Mouse (Mus musculus): ENCODE measurements around the gene Prickle3. TPM values are rescaled to one million over a fixed set of nuclear protein-coding genes. Genes with fewer than 3 reads are reported as not detected.

Prickle3 gene
- polyA plus RNA-seq, 1 experiment: 22.4 TPM

GRCm38 (mm10) chrX:7674284-7675000, 17.4 kb downstream of the Prickle3 start:
- peak overlapping the region; percentile 87 for H3K27ac ChIP-seq (ENCODE audit: control insufficient read depth, insufficient read depth, low read depth, low read length, poor library complexity)
- 19% methylated on average over 28 of the region's 28 CpGs for WGBS

GRCm38 (mm10) chrX:7675001-7675380, 17.9 kb downstream of the Prickle3 start:
- Histone ChIP-seq H3K4me1 (ENCODE audit: control insufficient read depth, insufficient read depth, low read length) (peaks cover 3% of the 10 kb centered on the region), H3K4me3 (replicated peaks; ENCODE audit: control insufficient read depth, low read depth, low read length) (peak overlapping the region; percentile 68), H3K27ac (ENCODE audit: control insufficient read depth, insufficient read depth, low read depth, low read length, poor library complexity) (peak overlapping the region; percentile 87)
- TF ChIP-seq POLR2A (IDR thresholded peaks at IDR 0.05; ENCODE audit: borderline replicate concordance, control insufficient read depth, low read depth, low read length) (no peak), CTCF (IDR thresholded peaks at IDR 0.05; ENCODE audit: control insufficient read depth, insufficient read depth, low read length) (no peak)
- 11% methylated on average over 10 of the region's 10 CpGs for WGBS

More at GRCm38 (mm10) chrX:7674284-7675000, 17.4 kb downstream of the Prickle3 start:
- peak overlapping the region; percentile 68 for H3K4me3 ChIP-seq (replicated peaks; ENCODE audit: control insufficient read depth, low read depth, low read length)
- H3K4me1 ChIP-seq (ENCODE audit: control insufficient read depth, insufficient read depth, low read length): peaks cover 3% of the 10 kb centered on the region
- no peak for TF ChIP-seq POLR2A (IDR thresholded peaks at IDR 0.05; ENCODE audit: borderline replicate concordance, control insufficient read depth, low read depth, low read length)
- TF ChIP-seq CTCF (IDR thresholded peaks at IDR 0.05; ENCODE audit: control insufficient read depth, insufficient read depth, low read length): no peak

DNA sequence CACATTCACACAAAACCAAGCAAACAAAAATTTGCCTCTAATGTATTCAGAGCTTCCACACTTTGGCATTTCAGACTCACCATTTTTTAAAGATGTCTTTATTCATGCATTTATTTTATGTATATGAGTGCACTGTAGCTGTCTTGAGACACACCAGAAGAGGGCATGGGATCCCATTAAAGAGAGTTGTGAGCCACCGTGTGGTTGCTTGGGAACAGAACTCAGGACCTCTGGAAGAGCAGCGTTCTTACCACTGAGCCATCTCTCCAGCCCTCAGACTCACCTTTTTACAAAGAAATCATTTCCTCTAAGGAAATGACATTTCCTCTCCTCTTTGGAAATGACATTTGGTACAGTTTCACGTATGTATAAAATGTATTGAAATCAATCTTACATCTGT, 21.9 kb downstream of the Prickle3 start:
- Histone ChIP-seq H3K4me3 (replicated peaks; ENCODE audit: control insufficient read depth, low read depth, low read length) (no peak overlapping the region), H3K27ac (ENCODE audit: control insufficient read depth, insufficient read depth, low read depth, low read length, poor library complexity) (no peak overlapping the region), H3K4me1 (ENCODE audit: control insufficient read depth, insufficient read depth, low read length) (no peaks in the 10 kb centered on the region; the same call in 1 of the 2 replicates)
- WGBS: 18% methylated on average over 3 of the region's 3 CpGs
- TF ChIP-seq POLR2A (IDR thresholded peaks at IDR 0.05; ENCODE audit: borderline replicate concordance, control insufficient read depth, low read depth, low read length) (no peak), CTCF (IDR thresholded peaks at IDR 0.05; ENCODE audit: control insufficient read depth, insufficient read depth, low read length) (no peak)

DNA sequence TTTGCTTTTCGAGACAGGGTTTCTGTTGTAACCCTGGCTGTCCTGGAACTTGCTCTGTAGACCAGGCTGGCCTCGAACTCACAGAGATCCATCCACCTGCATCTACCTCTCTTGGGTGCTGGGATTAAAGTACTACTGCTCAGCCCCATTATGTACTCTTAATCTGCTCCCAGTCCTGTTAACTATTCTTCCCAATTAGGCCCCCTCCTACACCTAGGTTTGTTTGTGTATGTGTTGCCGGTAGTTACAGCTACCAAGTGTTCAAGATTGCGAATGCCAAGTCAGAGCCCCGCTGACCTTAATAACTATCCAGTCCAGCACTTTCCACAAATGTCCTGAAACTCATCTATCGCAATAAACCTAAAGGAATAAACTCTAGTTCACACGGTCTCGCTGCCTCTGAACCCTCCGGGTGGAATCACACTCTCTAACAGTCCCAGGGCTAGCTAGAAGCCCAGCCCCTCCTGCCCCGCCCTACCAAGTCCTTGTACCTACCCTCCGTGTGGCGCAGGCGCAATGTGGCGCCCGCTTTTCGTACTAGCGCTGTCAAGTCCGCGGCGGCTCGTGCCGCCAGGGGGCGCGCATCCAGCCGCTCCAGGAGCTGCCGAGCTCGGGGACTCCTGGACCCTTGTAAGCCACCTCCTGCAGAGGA, 22.5 kb downstream of the Prickle3 start:
- no peaks in the 10 kb centered on the region; the same call in 1 of the 2 replicates for H3K4me1 ChIP-seq (ENCODE audit: control insufficient read depth, insufficient read depth, low read length)
- peak overlapping the region; percentile 37 for H3K4me3 ChIP-seq (replicated peaks; ENCODE audit: control insufficient read depth, low read depth, low read length)
- TF ChIP-seq CTCF (IDR thresholded peaks at IDR 0.05; ENCODE audit: control insufficient read depth, insufficient read depth, low read length) (peak; percentile 67), POLR2A (IDR thresholded peaks at IDR 0.05; ENCODE audit: borderline replicate concordance, control insufficient read depth, low read depth, low read length) (no peak)
- H3K27ac ChIP-seq (ENCODE audit: control insufficient read depth, insufficient read depth, low read depth, low read length, poor library complexity): no peak overlapping the region; the same call in 1 of the 2 replicates
- 14% methylated on average over 27 of the region's 27 CpGs for WGBS

DNA sequence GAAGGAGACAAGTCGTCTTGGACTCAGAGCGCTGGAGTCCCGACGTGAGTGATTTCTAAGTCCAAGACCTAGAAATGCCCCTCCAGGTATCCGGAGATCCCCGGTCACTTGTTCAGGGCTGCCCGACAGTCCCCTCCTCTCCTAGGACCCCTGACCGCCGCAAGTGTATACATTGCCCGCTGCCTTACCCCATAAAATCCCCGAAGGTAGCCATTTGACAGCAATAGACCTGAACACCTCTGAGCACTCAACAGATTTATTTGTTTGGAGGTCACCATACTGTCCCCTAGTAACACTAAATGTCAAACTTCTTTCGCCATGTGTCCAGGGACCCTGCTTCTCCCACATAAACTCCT, 23.0 kb downstream of the Prickle3 start:
- TF ChIP-seq POLR2A (IDR thresholded peaks at IDR 0.05; ENCODE audit: borderline replicate concordance, control insufficient read depth, low read depth, low read length) (no peak), CTCF (IDR thresholded peaks at IDR 0.05; ENCODE audit: control insufficient read depth, insufficient read depth, low read length) (no peak)
- H3K4me1 ChIP-seq (ENCODE audit: control insufficient read depth, insufficient read depth, low read length): no peaks in the 10 kb centered on the region; the same call in 1 of the 2 replicates
- no peak overlapping the region for H3K27ac ChIP-seq (ENCODE audit: control insufficient read depth, insufficient read depth, low read depth, low read length, poor library complexity)
- 22% methylated on average over 11 of the region's 12 CpGs for whole genome bisulfite sequencing
- H3K4me3 ChIP-seq (replicated peaks; ENCODE audit: control insufficient read depth, low read depth, low read length): no peak overlapping the region

GRCm38 (mm10) chrX:7680864-7681263, 23.8 kb downstream of the Prickle3 start, which contains the start of gene Magix:
Magix (minus strand) TSS chrX:7681251.
- TF ChIP-seq CTCF (IDR thresholded peaks at IDR 0.05; ENCODE audit: control insufficient read depth, insufficient read depth, low read length) (no peak), POLR2A (IDR thresholded peaks at IDR 0.05; ENCODE audit: borderline replicate concordance, control insufficient read depth, low read depth, low read length) (no peak)
- no peaks in the 10 kb centered on the region; the same call in 1 of the 2 replicates for H3K4me1 ChIP-seq (ENCODE audit: control insufficient read depth, insufficient read depth, low read length)
- WGBS: 84% methylated on average over 14 of the region's 14 CpGs
- H3K4me3 ChIP-seq (replicated peaks; ENCODE audit: control insufficient read depth, low read depth, low read length): no peak within 1 kb of the TSS
- no peak within 1 kb of the TSS for H3K27ac ChIP-seq (ENCODE audit: control insufficient read depth, insufficient read depth, low read depth, low read length, poor library complexity)

GRCm38 (mm10) chrX:7688321-7688720, 31.3 kb downstream of the Prickle3 start:
- TF ChIP-seq POLR2A (IDR thresholded peaks at IDR 0.05; ENCODE audit: borderline replicate concordance, control insufficient read depth, low read depth, low read length) (no peak), CTCF (IDR thresholded peaks at IDR 0.05; ENCODE audit: control insufficient read depth, insufficient read depth, low read length) (no peak)
- WGBS: 84% methylated on average over 2 of the region's 2 CpGs
- no peak overlapping the region for H3K4me3 ChIP-seq (replicated peaks; ENCODE audit: control insufficient read depth, low read depth, low read length)
- no peaks in the 10 kb centered on the region for H3K4me1 ChIP-seq (ENCODE audit: control insufficient read depth, insufficient read depth, low read length)
- no peak overlapping the region for H3K27ac ChIP-seq (ENCODE audit: control insufficient read depth, insufficient read depth, low read depth, low read length, poor library complexity)

DNA sequence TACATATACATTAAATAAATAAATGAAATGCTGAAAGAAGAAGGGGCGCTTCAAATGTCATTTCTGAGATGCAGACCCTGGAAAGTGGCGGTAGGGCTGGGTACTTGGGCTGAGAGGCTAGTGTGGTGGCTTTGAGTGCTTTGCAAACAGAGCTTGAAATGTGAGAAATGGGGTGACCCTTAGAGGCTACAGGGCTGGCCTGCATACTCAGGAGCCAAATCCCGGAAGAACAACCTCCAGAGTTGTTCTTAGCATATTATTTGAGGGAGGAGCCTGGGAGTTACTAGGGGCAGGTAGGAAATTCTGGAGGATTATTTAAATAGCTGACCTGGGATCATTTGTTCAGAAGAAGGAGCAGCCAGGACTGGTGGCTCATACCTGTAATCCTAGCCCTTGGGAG, 33.4 kb downstream of the Prickle3 start:
- Histone ChIP-seq H3K27ac (ENCODE audit: control insufficient read depth, insufficient read depth, low read depth, low read length, poor library complexity) (no peak overlapping the region), H3K4me1 (ENCODE audit: control insufficient read depth, insufficient read depth, low read length) (no peaks in the 10 kb centered on the region), H3K4me3 (replicated peaks; ENCODE audit: control insufficient read depth, low read depth, low read length) (no peak overlapping the region)
- WGBS: 69% methylated on average over 3 of the region's 3 CpGs
- TF ChIP-seq CTCF (IDR thresholded peaks at IDR 0.05; ENCODE audit: control insufficient read depth, insufficient read depth, low read length): no peak
- TF ChIP-seq POLR2A (IDR thresholded peaks at IDR 0.05; ENCODE audit: borderline replicate concordance, control insufficient read depth, low read depth, low read length): no peak
